Mouse (Mus musculus): ENCODE measurements around the gene Gm17482. TPM values are rescaled to one million over a fixed set of nuclear protein-coding genes. Genes with fewer than 3 reads are reported as not detected.

Gene Gm17482
- polyA plus RNA-seq, 1 experiment from 2014 or later: not detected

GRCm38 (mm10) chr6:115292621-115293020 is 65.5 kb downstream of the Gm17482 start:
- no peaks in the 10 kb centered on the region for H3K9me3 ChIP-seq (replicated peaks; ENCODE audit: control insufficient read depth, low read length)
- no peak for ATAC-seq (ENCODE audit: low read depth)

GRCm38 (mm10) chr6:115293877-115294276 is 66.7 kb downstream of the Gm17482 start:
- Histone ChIP-seq H3K9ac (ENCODE audit: low read depth, low read length) (no peak overlapping the region), H3K27ac (ENCODE audit: low read length) (no peak overlapping the region), H3K4me1 (ENCODE audit: control insufficient read depth, low read depth, low read length) (no peaks in the 10 kb centered on the region), H3K4me3 (ENCODE audit: low read depth, low read length) (no peak overlapping the region), H3K27me3 (ENCODE audit: control insufficient read depth, insufficient read depth, low read depth, low read length) (no peaks in the 10 kb centered on the region), H3K9me3 (replicated peaks; ENCODE audit: control insufficient read depth, low read length) (no peaks in the 10 kb centered on the region), H3K4me2 (ENCODE audit: low read depth, low read length) (no peak overlapping the region), H3K36me3 (ENCODE audit: control insufficient read depth, insufficient read depth) (no peaks in the 10 kb centered on the region)
- no peak for ATAC-seq (ENCODE audit: low read depth)
- WGBS (ENCODE audit: insufficient replicate concordance): 67% methylated on average over 2 of the region's 2 CpGs

More at GRCm38 (mm10) chr6:115292621-115293020, 65.5 kb downstream of the Gm17482 start:
- Histone ChIP-seq H3K36me3 (ENCODE audit: control insufficient read depth, insufficient read depth) (no peaks in the 10 kb centered on the region), H3K27me3 (ENCODE audit: control insufficient read depth, insufficient read depth, low read depth, low read length) (no peaks in the 10 kb centered on the region), H3K9ac (ENCODE audit: low read depth, low read length) (no peak overlapping the region), H3K27ac (ENCODE audit: low read length) (no peak overlapping the region), H3K4me3 (ENCODE audit: low read depth, low read length) (no peak overlapping the region), H3K4me2 (ENCODE audit: low read depth, low read length) (no peak overlapping the region), H3K4me1 (ENCODE audit: control insufficient read depth, low read depth, low read length) (no peaks in the 10 kb centered on the region)
- WGBS (ENCODE audit: insufficient replicate concordance): 56% methylated on average over 6 of the region's 6 CpGs

- H3K4me3 ChIP-seq (ENCODE audit: low read depth, low read length): no peak overlapping the region
- WGBS (ENCODE audit: insufficient replicate concordance): 52% methylated on average over 2 of the region's 2 CpGs
- H3K4me2 ChIP-seq (ENCODE audit: low read depth, low read length): no peak overlapping the region
- no peaks in the 10 kb centered on the region for H3K9me3 ChIP-seq (replicated peaks; ENCODE audit: control insufficient read depth, low read length)
- H3K27ac ChIP-seq (ENCODE audit: low read length): no peak overlapping the region
- H3K27me3 ChIP-seq (ENCODE audit: control insufficient read depth, insufficient read depth, low read depth, low read length): no peaks in the 10 kb centered on the region
- no peaks in the 10 kb centered on the region for H3K4me1 ChIP-seq (ENCODE audit: control insufficient read depth, low read depth, low read length)
- no peak for ATAC-seq (ENCODE audit: low read depth)
- no peak overlapping the region for H3K9ac ChIP-seq (ENCODE audit: low read depth, low read length)
- no peaks in the 10 kb centered on the region for H3K36me3 ChIP-seq (ENCODE audit: control insufficient read depth, insufficient read depth)
Measured at GRCm38 (mm10) chr6:115307134-115307533, 80.0 kb downstream of the Gm17482 start.

Other genes with a start within 250 kb of the Gm17482 start
- 17.5 and 19.7 TPM in 2 replicates for gene Tamm41, start 189.5 kb upstream of the Gm17482 start, polyA plus RNA-seq (2015; fragmentation: Nextera tagmentation; extraction: Ambion mirVana)
- 0.11 and 0.25 TPM in 2 replicates for gene Syn2, start 92.4 kb upstream of the Gm17482 start, polyA plus RNA-seq (2015; fragmentation: Nextera tagmentation; extraction: Ambion mirVana)
- gene Timp4, start 24.9 kb downstream of the Gm17482 start, polyA plus RNA-seq (2015; fragmentation: Nextera tagmentation; extraction: Ambion mirVana): not detected in 2 replicates
- gene Pparg, start 133.6 kb downstream of the Gm17482 start, polyA plus RNA-seq (2015; fragmentation: Nextera tagmentation; extraction: Ambion mirVana): 1.5 and 1.7 TPM in 2 replicates